9 mouse cellular contexts compared by ENCODE assay signal in genomic region chr13:54874291-54875200, GRCm38 (mm10).
DNase-seq lines count a peak whose midpoint lies in the region; ATAC-seq and TF ChIP-seq lines count a peak whose summit lies in the region.
"Had no signal": no experiment of that assay in that cellular context is flagged by ENCODE, and none has a peak within 500 bp of the region (broad histone marks: within the 10 kb centered on the region; RNA-seq: fewer than 3 reads in every experiment).

No protein-coding gene starts in this region.

- H3K9ac ChIP-seq in lung, embryonic 14.5 days, result no peak overlapping the region
- H3K9ac ChIP-seq in embryonic facial prominence, embryonic 11.5 days (replicated peaks; ENCODE audit: low read length), result peak overlapping the region; percentile 18; the same call in 1 of the 2 replicates
- H3K9ac ChIP-seq in hindbrain, postnatal 0 days (replicated peaks; ENCODE audit: low read length), result peak overlapping the region; percentile 45
- H3K9ac ChIP-seq: liver, embryonic 13.5 days had no signal

- no peaks in the 10 kb centered on the region for H3K4me1 ChIP-seq in lung, embryonic 14.5 days (ENCODE audit: insufficient read depth)
- H3K4me1 ChIP-seq in embryonic facial prominence, embryonic 11.5 days (ENCODE audit: control insufficient read depth, insufficient read depth, low read length), result 0 out of 2 replicates have a peak, but pooled peaks cover 3% of the 10 kb centered on the region
- peaks cover 17% of the 10 kb centered on the region for H3K4me1 ChIP-seq in hindbrain, postnatal 0 days (ENCODE audit: insufficient read depth, low read length)
- peaks cover 16% of the 10 kb centered on the region for H3K4me1 ChIP-seq in olfactory bulb, adult 2 months (ENCODE audit: control insufficient read depth, insufficient read depth, low read length)
- H3K4me1 ChIP-seq: liver, embryonic 13.5 days had no signal

- H3K4me3 ChIP-seq in lung, embryonic 14.5 days (ENCODE audit: low read depth, low read length), result no peak overlapping the region
- no peak overlapping the region for H3K4me3 ChIP-seq in embryonic facial prominence, embryonic 11.5 days (ENCODE audit: low read depth, low read length)
- H3K4me3 ChIP-seq in hindbrain, postnatal 0 days (ENCODE audit: low read length), result peak overlapping the region; percentile 21
- peak overlapping the region; percentile 39 for H3K4me3 ChIP-seq in olfactory bulb, adult 2 months (ENCODE audit: insufficient read depth, low read depth, low read length)
- H3K4me3 ChIP-seq: liver, embryonic 13.5 days had no signal

- H3K27me3 ChIP-seq in lung, embryonic 14.5 days (ENCODE audit: insufficient read depth, low read length), result peaks cover 47% of the 10 kb centered on the region
- peaks cover 27% of the 10 kb centered on the region for H3K27me3 ChIP-seq in embryonic facial prominence, embryonic 11.5 days (ENCODE audit: control insufficient read depth, insufficient read depth, low read length)
- no peaks in the 10 kb centered on the region for H3K27me3 ChIP-seq in hindbrain, postnatal 0 days (ENCODE audit: insufficient read depth, low read length)

- H3K9me3 ChIP-seq in lung, embryonic 14.5 days (ENCODE audit: low read depth, low read length), result no peaks in the 10 kb centered on the region
- H3K9me3 ChIP-seq in embryonic facial prominence, embryonic 11.5 days (replicated peaks; ENCODE audit: control insufficient read depth, low read length), result no peaks in the 10 kb centered on the region
- H3K9me3 ChIP-seq in hindbrain, postnatal 0 days (ENCODE audit: low read length), result no peaks in the 10 kb centered on the region
- H3K9me3 ChIP-seq: liver, embryonic 13.5 days had no signal

- TF ChIP-seq CTCF in lung, embryonic 14.5 days (IDR thresholded peaks at IDR 0.05; ENCODE audit: low read depth), result no peak
- no peak for TF ChIP-seq CTCF in hindbrain, postnatal 0 days (IDR thresholded peaks at IDR 0.05; ENCODE audit: low read depth)
- TF ChIP-seq CTCF in olfactory bulb, adult 2 months (IDR thresholded peaks at IDR 0.05; ENCODE audit: insufficient read depth, low read depth, low read length), result no peak

- H3K27ac ChIP-seq in lung, embryonic 14.5 days (ENCODE audit: low read depth), result no peak overlapping the region
- 0 out of 2 replicates have a peak overlapping the region, but pooled peaks have one; percentile 14 for H3K27ac ChIP-seq in embryonic facial prominence, embryonic 11.5 days (replicated peaks; ENCODE audit: low read depth, low read length)
- H3K27ac ChIP-seq in hindbrain, postnatal 0 days, result peak overlapping the region; percentile 75
- H3K27ac ChIP-seq in olfactory bulb, adult 2 months (ENCODE audit: insufficient read depth, low read depth, low read length), result no peak overlapping the region
- H3K27ac ChIP-seq: liver, embryonic 13.5 days had no signal

- no peaks in the 10 kb centered on the region for H3K36me3 ChIP-seq in lung, embryonic 14.5 days (ENCODE audit: insufficient read depth)
- H3K36me3 ChIP-seq in embryonic facial prominence, embryonic 11.5 days (replicated peaks; ENCODE audit: control insufficient read depth, insufficient read depth, low read depth, low read length), result no peaks in the 10 kb centered on the region
- H3K36me3 ChIP-seq in hindbrain, postnatal 0 days (ENCODE audit: insufficient read depth, low read length), result no peaks in the 10 kb centered on the region
- H3K36me3 ChIP-seq: liver, embryonic 13.5 days had no signal

- no peak for DNase-seq in lung, embryonic 14.5 days
- DNase-seq in lung, adult 18-20 months, result no peak
- peak; percentile 38 for DNase-seq in embryonic facial prominence, embryonic 11.5 days (ENCODE audit: low spot score)
- peak; percentile 60 for DNase-seq in hindbrain, postnatal 0 days (ENCODE audit: low spot score)
- no peak for DNase-seq in left cerebral cortex, adult 18-20 months (ENCODE audit: low spot score in 2 of 2)
- no peak for DNase-seq in kidney, postnatal 10 days
- DNase-seq in adrenal gland, adult 8-10 months, result no peak
- DNase-seq: liver, embryonic 13.5 days had no signal

- no peak for ATAC-seq in lung, embryonic 14.5 days (ENCODE audit: insufficient read depth)
- peak; percentile 55; the same call in 1 of the 2 replicates for ATAC-seq in embryonic facial prominence, embryonic 11.5 days (replicated peaks; ENCODE audit: insufficient number of reproducible peaks, low FRiP score, low TSS enrichment, low read depth)
- peak; percentile 77 for ATAC-seq in hindbrain, postnatal 0 days

- 1% methylated on average over 38 of the region's 38 CpGs for WGBS in lung, embryonic 14.5 days
- WGBS in embryonic facial prominence, embryonic 11.5 days, result 2% methylated on average over 38 of the region's 38 CpGs
- under 1% methylated on average over 38 of the region's 38 CpGs for WGBS in hindbrain, postnatal 0 days
- WGBS in olfactory bulb, adult 2 months, result 2% methylated on average over 38 of the region's 38 CpGs

- H3K4me2 ChIP-seq in lung, embryonic 14.5 days, result peak overlapping the region; percentile 25; the same call in 1 of the 2 replicates
- peak overlapping the region; percentile 22 for H3K4me2 ChIP-seq in embryonic facial prominence, embryonic 11.5 days (ENCODE audit: low read depth, low read length)
- H3K4me2 ChIP-seq in hindbrain, postnatal 0 days (ENCODE audit: low read depth, low read length), result peak overlapping the region; percentile 49
- H3K4me2 ChIP-seq: liver, embryonic 13.5 days had no signal

- TF ChIP-seq POLR2A in olfactory bulb, adult 2 months (IDR thresholded peaks at IDR 0.05; ENCODE audit: insufficient read depth, low read depth, low read length), result no peak

Comparison
In these comparisons a context has a peak if more than half of its experiments do, and no peak if none do; other contexts are left out.
1. DNase-seq: peak in embryonic facial prominence, embryonic 11.5 days (single experiment) and hindbrain, postnatal 0 days (single experiment); none in lung, embryonic 14.5 days (single experiment), lung, adult 18-20 months (0 of 2), left cerebral cortex, adult 18-20 months (0 of 2), kidney, postnatal 10 days (single experiment) and adrenal gland, adult 8-10 months (single experiment).
2. H3K27ac ChIP-seq: peak in embryonic facial prominence, embryonic 11.5 days (single experiment) and hindbrain, postnatal 0 days (single experiment); none in lung, embryonic 14.5 days (single experiment) and olfactory bulb, adult 2 months (single experiment).
3. H3K4me3 ChIP-seq: peak in hindbrain, postnatal 0 days (single experiment) and olfactory bulb, adult 2 months (single experiment); none in lung, embryonic 14.5 days (single experiment) and embryonic facial prominence, embryonic 11.5 days (single experiment).
4. Peak in every context shown above with its lines, with median percentiles within 50 percentile points of each other: H3K4me2 ChIP-seq.